Mouse (Mus musculus) liver, postnatal 0 days (tissue): ENCODE measurements around the gene Grsf1.

Experiments
- CTCF ChIP-seq: sonication (generic); IDR thresholded peaks from 2 replicates; pipeline ENCODE4 v1.5.1; 2016; ENCODE audit warnings: antibody characterized with exemption, low read depth
- EP300 ChIP-seq: IDR thresholded peaks from 2 replicates; pipeline ENCODE4 v1.6.1; 2016; ENCODE audit warnings: antibody characterized with exemption, low read depth, mild to moderate bottlenecking

DNA sequence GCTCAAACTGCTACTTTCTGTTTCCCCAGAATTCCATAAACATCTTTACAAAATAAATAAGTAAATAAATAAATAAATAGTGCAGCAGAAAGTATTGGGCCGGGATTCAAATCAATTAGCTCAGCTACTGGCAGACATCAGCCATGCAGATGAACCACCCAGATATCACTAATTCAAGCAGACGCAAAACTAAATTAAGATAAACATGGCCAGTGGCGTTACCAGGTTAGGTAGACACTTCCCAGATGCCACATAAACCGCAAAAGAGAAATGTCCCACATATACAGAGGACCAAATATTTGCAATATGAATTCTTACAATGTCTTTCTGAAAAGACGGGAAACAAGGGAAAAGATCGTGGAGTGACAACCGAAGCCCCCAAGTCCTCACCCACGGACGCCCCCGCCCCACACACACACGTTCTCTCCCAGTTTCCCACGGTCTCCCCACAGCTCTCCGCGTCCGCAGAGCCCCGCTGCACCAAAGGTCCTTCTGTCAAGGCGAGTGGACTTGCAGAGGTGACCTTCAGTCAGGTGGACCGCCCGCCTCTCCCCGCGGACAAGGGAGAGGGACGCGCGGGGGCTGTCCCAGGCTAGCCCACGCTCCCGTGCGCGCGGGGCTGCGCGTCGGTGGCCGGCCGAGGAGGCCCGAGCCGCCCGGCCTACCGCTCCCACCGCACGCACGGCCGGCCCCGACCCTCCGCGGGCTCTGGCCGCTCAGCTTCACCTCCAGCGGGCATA lies 1.1 kb downstream of the Grsf1 start:
- TF ChIP-seq CTCF, result no peak
- TF ChIP-seq EP300, result peak; percentile 29; the same call in 1 of the 2 replicates
